Mouse (Mus musculus) megakaryocyte, embryonic 14.5 days (primary cell): ENCODE measurements around the gene Spert. TPM values are rescaled to one million over a fixed set of nuclear protein-coding genes. Genes with fewer than 3 reads are reported as not detected.

Experiments used
- H3K27me3 ChIP-seq: replicated peaks from 2 replicates; pipeline ENCODE3; 2012; ENCODE audit warnings: inconsistent platforms
- H3K36me3 ChIP-seq: replicated peaks from 2 replicates; pipeline ENCODE3; 2012; ENCODE audit warnings: low read length, inconsistent platforms, mixed read lengths
- H3K4me1 ChIP-seq: 2 replicates; pipeline ENCODE4 v1.6.1; 2012; ENCODE audit warnings: inconsistent platforms
- H3K4me3 ChIP-seq: replicated peaks from 2 replicates; pipeline ENCODE3; 2012; ENCODE audit warnings: moderate library complexity, mild to moderate bottlenecking, inconsistent platforms
- H3K9me3 ChIP-seq: 2 replicates; pipeline ENCODE4 v1.6.1; 2012; ENCODE audit warnings: inconsistent platforms
- FLI1 ChIP-seq: IDR thresholded peaks from 2 replicates; pipeline ENCODE4 v1.6.1; 2012; ENCODE audit warnings: low read length, inconsistent platforms, mixed read lengths
- GATA1 ChIP-seq: IDR thresholded peaks from 3 replicates; pipeline ENCODE4 v1.6.1; 2012; ENCODE audit warnings: mixed read lengths, low read length, inconsistent platforms, borderline replicate concordance
- polyA plus RNA-seq: library from polyadenylated mRNA; stranded (reverse); fragments of >175 nt; gene quantifications from 2 replicates; pipeline ENCODE4 v1.2.3, GENCODE M21; 2012; ENCODE audit warnings: low replicate concordance; ENCODE audit not compliant: insufficient read depth

The Spert gene
- polyA plus RNA-seq, 1 experiment: 0.12 TPM

GRCm38 (mm10) chr14:75583870-75584269 lies 9.0 kb downstream of the Spert start:
- no peaks in the 10 kb centered on the region for H3K4me1 ChIP-seq
- peaks cover 3% of the 10 kb centered on the region for H3K27me3 ChIP-seq
- no peak for TF ChIP-seq GATA1
- H3K36me3 ChIP-seq: no peaks in the 10 kb centered on the region
- peaks cover 8% of the 10 kb centered on the region; the same call in 1 of the 2 replicates for H3K9me3 ChIP-seq
- no peak overlapping the region for H3K4me3 ChIP-seq

GRCm38 (mm10) chr14:75579010-75579409 lies 13.9 kb downstream of the Spert start:
- H3K4me3 ChIP-seq: no peak overlapping the region

GRCm38 (mm10) chr14:75566303-75566702 lies 26.6 kb downstream of the Spert start:
- TF ChIP-seq FLI1: no peak
- no peak for TF ChIP-seq GATA1
- no peaks in the 10 kb centered on the region for H3K36me3 ChIP-seq
- no peaks in the 10 kb centered on the region; the same call in 1 of the 2 replicates for H3K4me1 ChIP-seq
- peaks cover 12% of the 10 kb centered on the region for H3K9me3 ChIP-seq
- H3K4me3 ChIP-seq: no peak overlapping the region
- peaks cover 8% of the 10 kb centered on the region for H3K27me3 ChIP-seq

More at GRCm38 (mm10) chr14:75579010-75579409, 13.9 kb downstream of the Spert start:
- no peaks in the 10 kb centered on the region for H3K36me3 ChIP-seq
- no peak for TF ChIP-seq GATA1
- TF ChIP-seq FLI1: no peak
- no peaks in the 10 kb centered on the region for H3K9me3 ChIP-seq
- H3K4me1 ChIP-seq: no peaks in the 10 kb centered on the region
- peaks cover 1% of the 10 kb centered on the region for H3K27me3 ChIP-seq

GRCm38 (mm10) chr14:75565534-75566140 lies 27.3 kb downstream of the Spert start:
- H3K36me3 ChIP-seq: no peaks in the 10 kb centered on the region
- H3K4me3 ChIP-seq: no peak overlapping the region
- H3K27me3 ChIP-seq: peaks cover 9% of the 10 kb centered on the region
- H3K4me1 ChIP-seq: no peaks in the 10 kb centered on the region; the same call in 1 of the 2 replicates
- TF ChIP-seq GATA1 (no peak), FLI1 (no peak)
- H3K9me3 ChIP-seq: peaks cover 12% of the 10 kb centered on the region

- H3K27me3 ChIP-seq: peaks cover 11% of the 10 kb centered on the region
- no peaks in the 10 kb centered on the region for H3K4me1 ChIP-seq
- TF ChIP-seq FLI1: no peak
- TF ChIP-seq GATA1: no peak
- no peaks in the 10 kb centered on the region for H3K9me3 ChIP-seq
- no peak overlapping the region for H3K4me3 ChIP-seq
- no peaks in the 10 kb centered on the region for H3K36me3 ChIP-seq
These were observed 31.2 kb downstream of the Spert start for GRCm38 (mm10) chr14:75561577-75562331.

- Histone ChIP-seq H3K9me3 (no peaks in the 10 kb centered on the region), H3K4me1 (no peaks in the 10 kb centered on the region), H3K27me3 (peaks cover 4% of the 10 kb centered on the region), H3K4me3 (no peak overlapping the region), H3K36me3 (no peaks in the 10 kb centered on the region)
- TF ChIP-seq FLI1 (no peak), GATA1 (no peak)
These were observed 51.2 kb downstream of the Spert start for GRCm38 (mm10) chr14:75541731-75542130.

GRCm38 (mm10) chr14:75540996-75541350 lies 51.9 kb downstream of the Spert start:
- TF ChIP-seq FLI1 (no peak), GATA1 (no peak)
- peaks cover 5% of the 10 kb centered on the region for H3K27me3 ChIP-seq
- no peaks in the 10 kb centered on the region for H3K4me1 ChIP-seq
- H3K9me3 ChIP-seq: no peaks in the 10 kb centered on the region
- no peaks in the 10 kb centered on the region for H3K36me3 ChIP-seq
- no peak overlapping the region for H3K4me3 ChIP-seq

- Histone ChIP-seq H3K4me1 (no peaks in the 10 kb centered on the region), H3K36me3 (no peaks in the 10 kb centered on the region), H3K9me3 (no peaks in the 10 kb centered on the region), H3K4me3 (no peak overlapping the region), H3K27me3 (peaks cover 5% of the 10 kb centered on the region)
- TF ChIP-seq GATA1 (no peak), FLI1 (no peak)
These were observed 52.5 kb downstream of the Spert start for GRCm38 (mm10) chr14:75540216-75540995.

- no peak overlapping the region for H3K4me3 ChIP-seq
- no peaks in the 10 kb centered on the region for H3K9me3 ChIP-seq
- H3K4me1 ChIP-seq: no peaks in the 10 kb centered on the region
- peaks cover 7% of the 10 kb centered on the region for H3K27me3 ChIP-seq
- TF ChIP-seq FLI1 (no peak), GATA1 (no peak)
- H3K36me3 ChIP-seq: no peaks in the 10 kb centered on the region
These were observed 53.7 kb downstream of the Spert start for GRCm38 (mm10) chr14:75539205-75539604.

Other genes starting within 250 kb of the Spert start
- not detected in 2 replicates for gene Siah3, start 137.1 kb downstream of the Spert start, polyA plus RNA-seq
- not detected in 2 replicates for gene Erich6b, start 49.1 kb upstream of the Spert start, polyA plus RNA-seq
- gene Cog3, start 161.4 kb upstream of the Spert start, polyA plus RNA-seq: 1.3 TPM in 1 of 2 replicates, not detected in the other
- gene Slc25a30, start 193.9 kb upstream of the Spert start, polyA plus RNA-seq: 13.6 TPM in 1 of 2 replicates, not detected in the other